Mouse (Mus musculus) liver, adult 10 weeks (tissue): ENCODE measurements around the gene Tmub1. TPM values are rescaled to one million over a fixed set of nuclear protein-coding genes. Genes with fewer than 3 reads are reported as not detected.

Experiments used
- polyA plus RNA-seq: library from polyadenylated mRNA; stranded (reverse); fragments of 350-450 nt; fragmentation: Illumina TruSeq; extraction: RNeasy Lipid Tissue Mini Kit (QIAGEN cat#74804); gene quantifications from one replicate; pipeline ENCODE4 v1.2.3, GENCODE M21; 2014; ENCODE audit warnings: low read depth, low replicate concordance

Gene Tmub1
- polyA plus RNA-seq, result 0.82 TPM

GRCm38 (mm10) chr5:24447624-24448298 is at the start of gene Tmub1:
Tmub1 (minus strand) TSS chr5:24447854.

GRCm38 (mm10) chr5:24452030-24452690 is 4.5 kb upstream of the Tmub1 start, which contains the start of gene Agap3:
Agap3 (plus strand) TSS chr5:24452177.

DNA sequence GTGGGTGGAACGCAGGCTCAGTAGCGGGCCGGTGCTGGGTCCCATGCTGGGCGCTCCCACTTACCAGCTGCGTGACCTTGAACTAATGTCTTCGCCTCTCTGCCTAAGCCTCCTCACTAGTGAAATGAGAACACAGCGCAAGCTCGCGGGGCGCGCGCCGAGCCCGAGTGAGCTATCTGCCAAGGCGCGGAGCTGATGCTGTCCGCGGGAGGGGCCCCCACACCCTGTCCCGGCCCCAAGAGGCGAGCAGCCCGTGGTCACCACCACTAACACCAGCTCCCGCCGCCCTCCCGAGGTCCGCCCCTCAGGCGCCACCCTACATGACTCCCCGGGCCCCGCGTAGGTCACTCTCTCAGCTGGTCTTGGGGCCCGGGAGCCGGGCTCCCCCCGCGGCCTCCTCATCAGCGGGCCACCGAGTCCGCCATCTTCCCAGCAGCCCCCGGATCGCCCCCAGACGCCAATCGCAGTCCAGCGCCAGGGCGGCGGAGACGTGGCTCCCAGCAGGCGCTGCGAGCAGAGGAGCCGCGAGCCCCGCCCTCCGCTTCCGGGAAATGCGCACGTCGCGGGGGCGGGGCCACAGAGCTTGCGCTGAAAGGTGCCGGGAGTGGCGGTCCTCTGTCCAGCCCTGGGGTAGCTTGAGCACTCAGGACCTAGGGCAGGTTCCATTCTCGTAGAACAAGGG is 2.8 kb downstream of the Tmub1 start, which contains the start of gene Fastk:
Gene Fastk, minus strand, starts transcription at position 542 of the 682 bp plus-strand sequence.

GRCm38 (mm10) chr5:24423129-24424003 is 24.3 kb downstream of the Tmub1 start, which contains the start of the genes Cdk5 and Slc4a2:
Cdk5 (minus strand) TSS chr5:24423530.
Slc4a2 (plus strand) TSS chr5:24423837.

DNA sequence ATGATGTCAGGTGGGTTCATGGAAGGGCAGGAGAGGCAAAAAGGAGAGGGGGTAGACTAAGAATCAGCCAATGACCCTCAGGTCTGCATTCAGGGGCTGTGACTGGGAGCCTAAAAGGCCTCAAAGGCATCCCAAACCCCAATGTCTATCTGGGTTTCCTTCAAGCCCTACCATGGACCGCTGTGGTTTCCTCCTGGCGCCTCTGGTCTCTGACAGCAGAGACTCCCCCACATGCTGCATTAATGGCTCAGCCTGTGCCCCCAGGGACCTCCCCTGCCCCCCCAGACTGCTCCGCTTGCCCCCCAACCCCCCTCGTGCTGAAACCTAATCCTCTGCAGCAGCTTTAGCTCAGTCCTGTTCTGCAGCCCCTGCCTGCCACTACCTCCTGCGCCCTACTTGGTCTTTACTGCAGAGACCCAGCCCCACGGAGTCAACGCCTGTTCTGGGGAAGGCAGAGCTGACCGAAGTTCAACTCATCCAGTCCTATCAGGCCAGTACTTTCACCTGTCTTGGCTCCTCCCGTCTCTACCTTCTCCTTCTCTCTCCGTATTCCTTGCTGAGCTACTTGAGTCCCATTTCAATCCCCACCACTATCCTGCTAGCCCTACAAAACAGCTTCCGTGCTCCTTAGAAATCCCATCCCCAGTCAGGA is 34.5 kb downstream of the Tmub1 start, which contains the start of gene Asic3:
Gene Asic3, plus strand, starts transcription at position 351 of the 652 bp plus-strand sequence.

Other genes with a start within 250 kb of the Tmub1 start
- not detected for gene Kcnh2, start 96.2 kb downstream of the Tmub1 start, polyA plus RNA-seq
- gene Nos3, start 83.0 kb downstream of the Tmub1 start, polyA plus RNA-seq, result 0.19 TPM
- gene Atg9b, start 55.7 kb downstream of the Tmub1 start, polyA plus RNA-seq, result not detected
- 3.7 TPM for gene Abcb8, start 54.2 kb downstream of the Tmub1 start, polyA plus RNA-seq
- not detected for gene Asic3, start 34.5 kb downstream of the Tmub1 start, polyA plus RNA-seq
- gene Cdk5, start 24.3 kb downstream of the Tmub1 start, polyA plus RNA-seq, result 11.4 TPM
- 4.2 TPM for gene Slc4a2, start 24.0 kb downstream of the Tmub1 start, polyA plus RNA-seq
- 6.2 TPM for gene Fastk, start 2.6 kb downstream of the Tmub1 start, polyA plus RNA-seq
- gene Agap3, start 4.3 kb upstream of the Tmub1 start, polyA plus RNA-seq, result 1.6 TPM
- gene Gbx1, start 79.3 kb upstream of the Tmub1 start, polyA plus RNA-seq, result not detected
- gene Asb10, start 93.1 kb upstream of the Tmub1 start, polyA plus RNA-seq, result not detected
- gene 4931409K22Rik, start 109.0 kb upstream of the Tmub1 start, polyA plus RNA-seq, result not detected
- 7.4 TPM for gene Abcf2, start 129.6 kb upstream of the Tmub1 start, polyA plus RNA-seq
- 0.77 TPM for gene Chpf2, start 138.9 kb upstream of the Tmub1 start, polyA plus RNA-seq
- not detected for gene Smarcd3, start 176.6 kb upstream of the Tmub1 start, polyA plus RNA-seq
- gene Nub1, start 237.7 kb upstream of the Tmub1 start, polyA plus RNA-seq, result 16.9 TPM